Mouse (Mus musculus): ENCODE results near the gene Cpvl. TPM values are rescaled to one million over a fixed set of nuclear protein-coding genes. Genes with fewer than 3 reads are reported as not detected.

Cpvl gene
- polyA plus RNA-seq, 1 experiment from 2014 or later, result 0.82 TPM

DNA sequence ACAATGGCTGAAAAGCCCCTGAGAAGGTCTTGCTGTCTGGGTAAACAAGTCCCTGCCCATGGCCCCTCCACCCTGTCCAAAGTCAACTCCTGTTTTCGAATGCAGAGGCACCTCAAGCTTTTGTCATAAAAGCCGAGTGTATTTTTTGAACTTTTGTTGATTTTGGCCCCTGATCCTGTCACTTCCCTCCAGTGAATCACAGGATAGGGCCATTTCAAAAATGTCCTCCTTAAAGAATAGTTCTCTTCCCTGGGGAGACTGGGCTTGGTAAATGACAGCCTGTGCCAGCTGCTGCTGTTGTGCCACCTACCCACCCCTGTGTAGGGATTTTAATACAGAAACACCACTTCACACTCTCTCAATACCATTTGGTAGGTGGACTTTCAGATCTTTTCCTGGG lies 115.5 kb downstream of the Cpvl start:
- Histone ChIP-seq H3K9ac (ENCODE audit: low read depth, low read length) (no peak overlapping the region), H3K36me3 (ENCODE audit: control insufficient read depth, insufficient read depth) (no peaks in the 10 kb centered on the region), H3K4me3 (ENCODE audit: low read depth, low read length) (no peak overlapping the region), H3K4me1 (replicated peaks; ENCODE audit: control insufficient read depth, insufficient read depth, low read length) (0 out of 2 replicates have a peak, but pooled peaks cover 4% of the 10 kb centered on the region), H3K4me2 (replicated peaks; ENCODE audit: low read depth) (no peak overlapping the region), H3K27ac (ENCODE audit: low read depth, low read length) (no peak overlapping the region), H3K27me3 (replicated peaks; ENCODE audit: control insufficient read depth, insufficient read depth, low read length) (no peaks in the 10 kb centered on the region), H3K9me3 (ENCODE audit: control insufficient read depth) (no peaks in the 10 kb centered on the region)
- no peak for TF ChIP-seq CTCF (IDR thresholded peaks at IDR 0.05; ENCODE audit: low read depth)
- ATAC-seq, result no peak
- 42% methylated on average over 2 of the region's 2 CpGs for WGBS

DNA sequence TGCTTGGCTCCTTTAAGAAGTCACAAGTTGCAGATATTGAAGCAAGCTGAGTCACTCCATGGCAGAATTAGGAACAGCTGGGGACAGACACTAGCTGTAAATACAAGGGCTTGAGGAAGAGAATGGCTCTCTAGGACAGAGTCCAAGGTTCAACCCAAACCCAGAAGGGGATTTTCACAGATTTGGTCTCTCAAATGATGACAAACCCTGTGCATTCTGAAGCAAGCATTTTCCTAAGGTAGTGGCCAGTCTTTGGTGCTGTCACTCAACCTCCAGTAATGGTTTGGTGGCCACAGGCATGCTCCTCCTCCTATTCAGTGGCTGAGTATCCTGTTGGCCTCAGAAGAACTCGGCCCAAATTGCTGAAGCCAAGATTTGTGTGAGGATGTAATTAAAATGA lies 119.4 kb downstream of the Cpvl start:
- no peaks in the 10 kb centered on the region for H3K27me3 ChIP-seq (replicated peaks; ENCODE audit: control insufficient read depth, insufficient read depth, low read length)
- no peak overlapping the region for H3K27ac ChIP-seq (ENCODE audit: low read depth, low read length)
- H3K4me2 ChIP-seq (replicated peaks; ENCODE audit: low read depth), result no peak overlapping the region
- ATAC-seq, result no peak
- no peaks in the 10 kb centered on the region for H3K36me3 ChIP-seq (ENCODE audit: control insufficient read depth, insufficient read depth)
- H3K9me3 ChIP-seq (ENCODE audit: control insufficient read depth), result no peaks in the 10 kb centered on the region
- no peak for TF ChIP-seq CTCF (IDR thresholded peaks at IDR 0.05; ENCODE audit: low read depth)
- 50% methylated on average over 1 of the region's 1 CpGs for WGBS
- no peak overlapping the region for H3K4me3 ChIP-seq (ENCODE audit: low read depth, low read length)
- H3K9ac ChIP-seq (ENCODE audit: low read depth, low read length), result no peak overlapping the region
- 0 out of 2 replicates have a peak, but pooled peaks cover 4% of the 10 kb centered on the region for H3K4me1 ChIP-seq (replicated peaks; ENCODE audit: control insufficient read depth, insufficient read depth, low read length)

DNA sequence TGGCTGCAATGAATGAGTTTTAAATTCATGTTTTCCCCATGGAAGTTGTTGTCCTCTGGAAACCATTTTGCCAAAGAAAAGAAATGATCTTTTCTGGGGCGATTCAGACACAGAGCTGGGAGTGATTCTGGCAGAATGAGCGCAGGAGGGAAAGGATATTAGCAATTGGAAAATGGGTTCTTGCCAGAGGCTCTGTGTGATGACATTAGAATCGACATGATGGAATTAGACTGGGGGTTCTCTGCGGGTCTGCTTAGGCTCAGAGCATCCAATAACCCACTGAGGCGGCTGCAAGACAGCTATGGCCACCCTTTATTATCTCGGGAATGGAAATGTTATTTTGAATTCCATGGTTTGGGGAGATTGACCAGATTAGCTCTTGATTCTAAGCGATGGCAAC lies 120.6 kb downstream of the Cpvl start:
- Histone ChIP-seq H3K36me3 (ENCODE audit: control insufficient read depth, insufficient read depth) (no peaks in the 10 kb centered on the region), H3K9ac (ENCODE audit: low read depth, low read length) (no peak overlapping the region), H3K9me3 (ENCODE audit: control insufficient read depth) (no peaks in the 10 kb centered on the region), H3K27me3 (replicated peaks; ENCODE audit: control insufficient read depth, insufficient read depth, low read length) (no peaks in the 10 kb centered on the region), H3K4me1 (replicated peaks; ENCODE audit: control insufficient read depth, insufficient read depth, low read length) (0 out of 2 replicates have a peak, but pooled peaks cover 4% of the 10 kb centered on the region), H3K4me3 (ENCODE audit: low read depth, low read length) (no peak overlapping the region), H3K27ac (ENCODE audit: low read depth, low read length) (no peak overlapping the region), H3K4me2 (replicated peaks; ENCODE audit: low read depth) (no peak overlapping the region)
- no peak for ATAC-seq
- 66% methylated on average over 7 of the region's 7 CpGs for WGBS
- no peak for TF ChIP-seq CTCF (IDR thresholded peaks at IDR 0.05; ENCODE audit: low read depth)

DNA sequence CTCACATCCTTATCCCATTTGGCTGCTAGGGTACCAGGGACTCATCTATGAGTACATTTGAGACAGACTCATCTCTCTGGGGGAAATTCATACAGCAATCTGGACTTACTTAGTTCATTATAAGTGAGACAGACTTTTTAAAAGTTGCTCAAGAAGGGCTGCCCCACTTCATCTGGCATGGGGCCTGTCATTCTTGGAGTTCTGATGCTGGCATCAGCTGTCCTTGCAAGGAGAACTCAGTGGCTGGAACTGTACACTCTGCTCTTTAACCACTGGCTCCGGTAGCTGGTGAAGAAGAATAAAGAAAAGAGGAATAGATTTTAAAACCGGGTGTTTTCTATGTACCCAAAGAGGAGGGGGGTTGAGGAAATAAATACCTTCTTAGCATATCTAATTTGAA lies 121.7 kb downstream of the Cpvl start:
- Histone ChIP-seq H3K4me1 (replicated peaks; ENCODE audit: control insufficient read depth, insufficient read depth, low read length) (0 out of 2 replicates have a peak, but pooled peaks cover 4% of the 10 kb centered on the region), H3K9ac (ENCODE audit: low read depth, low read length) (no peak overlapping the region), H3K9me3 (ENCODE audit: control insufficient read depth) (no peaks in the 10 kb centered on the region), H3K4me3 (ENCODE audit: low read depth, low read length) (no peak overlapping the region), H3K4me2 (replicated peaks; ENCODE audit: low read depth) (no peak overlapping the region), H3K27ac (ENCODE audit: low read depth, low read length) (no peak overlapping the region), H3K36me3 (ENCODE audit: control insufficient read depth, insufficient read depth) (no peaks in the 10 kb centered on the region), H3K27me3 (replicated peaks; ENCODE audit: control insufficient read depth, insufficient read depth, low read length) (no peaks in the 10 kb centered on the region)
- TF ChIP-seq CTCF (IDR thresholded peaks at IDR 0.05; ENCODE audit: low read depth), result no peak
- ATAC-seq, result no peak
- 77% methylated on average over 2 of the region's 2 CpGs for WGBS

DNA sequence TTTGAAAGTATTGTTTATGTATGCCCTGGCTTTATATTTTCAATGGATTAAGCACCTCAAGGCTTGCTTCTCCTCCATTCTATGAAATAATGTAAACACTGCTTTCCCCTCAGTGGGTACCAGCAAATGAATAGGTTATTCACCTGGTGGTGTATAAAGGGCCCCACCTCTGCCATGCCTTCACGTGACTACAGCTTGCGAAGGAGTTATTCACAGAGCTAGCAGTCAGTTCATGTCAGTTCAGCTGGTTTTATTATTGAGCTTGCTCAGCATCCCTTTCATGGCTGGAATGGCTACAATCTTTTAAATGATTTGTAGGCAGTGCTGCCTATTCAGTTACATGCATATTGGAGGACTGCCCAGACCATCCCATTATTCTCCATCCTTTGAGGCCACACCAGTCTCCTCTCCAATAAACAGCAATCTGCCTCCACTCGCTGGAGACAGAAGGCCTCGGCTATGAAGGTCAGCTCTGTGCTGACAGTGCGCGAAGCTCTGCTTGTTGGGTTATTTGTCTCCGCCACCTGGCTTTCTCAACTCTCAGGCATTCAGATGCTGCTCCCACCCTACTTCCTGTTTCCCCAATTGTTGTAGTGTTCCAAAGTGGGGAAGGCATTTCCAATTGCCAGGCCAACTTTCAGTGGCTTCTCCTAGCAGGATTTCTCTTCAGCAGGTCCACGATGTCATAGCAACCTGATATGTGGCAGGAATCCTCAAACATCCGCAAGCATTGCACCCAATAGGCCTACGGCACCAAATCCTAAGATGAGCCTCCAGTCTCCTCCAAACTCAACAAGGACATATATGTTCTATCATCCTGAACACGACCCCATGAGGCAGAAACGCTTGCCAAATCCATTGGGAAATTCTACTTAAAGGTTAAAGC lies 123.3 kb downstream of the Cpvl start:
- H3K9me3 ChIP-seq (ENCODE audit: control insufficient read depth), result no peaks in the 10 kb centered on the region
- H3K36me3 ChIP-seq (ENCODE audit: control insufficient read depth, insufficient read depth), result no peaks in the 10 kb centered on the region
- no peak for TF ChIP-seq CTCF (IDR thresholded peaks at IDR 0.05; ENCODE audit: low read depth)
- no peak overlapping the region for H3K27ac ChIP-seq (ENCODE audit: low read depth, low read length)
- WGBS, result 59% methylated on average over 12 of the region's 12 CpGs
- H3K4me1 ChIP-seq (replicated peaks; ENCODE audit: control insufficient read depth, insufficient read depth, low read length), result 0 out of 2 replicates have a peak, but pooled peaks cover 4% of the 10 kb centered on the region
- H3K4me3 ChIP-seq (ENCODE audit: low read depth, low read length), result no peak overlapping the region
- no peaks in the 10 kb centered on the region for H3K27me3 ChIP-seq (replicated peaks; ENCODE audit: control insufficient read depth, insufficient read depth, low read length)
- H3K4me2 ChIP-seq (replicated peaks; ENCODE audit: low read depth), result no peak overlapping the region
- no peak overlapping the region for H3K9ac ChIP-seq (ENCODE audit: low read depth, low read length)
- ATAC-seq, result no peak

DNA sequence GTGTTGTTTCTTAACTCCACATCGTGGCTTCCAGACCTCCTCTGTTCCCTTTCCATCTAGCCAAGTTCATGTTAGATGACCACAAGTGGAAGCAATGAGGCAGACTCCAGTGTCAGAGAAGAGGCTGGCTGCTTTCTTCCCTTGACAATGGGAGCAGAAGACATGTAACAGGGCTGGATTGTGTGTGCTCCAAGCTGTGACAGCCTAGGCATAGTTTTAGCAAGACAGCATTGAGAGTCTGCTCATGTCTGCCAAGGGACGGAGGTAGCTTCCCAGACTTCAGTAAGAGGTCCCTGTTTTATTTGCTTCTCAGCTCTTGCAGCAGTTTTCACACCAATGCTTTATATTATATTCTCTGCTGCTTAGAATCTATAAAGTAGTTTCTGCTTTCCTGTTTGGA lies 124.2 kb downstream of the Cpvl start:
- H3K27me3 ChIP-seq (replicated peaks; ENCODE audit: control insufficient read depth, insufficient read depth, low read length), result no peaks in the 10 kb centered on the region
- 73% methylated on average over 2 of the region's 2 CpGs for WGBS
- 0 out of 2 replicates have a peak, but pooled peaks cover 3% of the 10 kb centered on the region for H3K4me1 ChIP-seq (replicated peaks; ENCODE audit: control insufficient read depth, insufficient read depth, low read length)
- no peaks in the 10 kb centered on the region for H3K36me3 ChIP-seq (ENCODE audit: control insufficient read depth, insufficient read depth)
- TF ChIP-seq CTCF (IDR thresholded peaks at IDR 0.05; ENCODE audit: low read depth), result no peak
- ATAC-seq, result no peak
- H3K9me3 ChIP-seq (ENCODE audit: control insufficient read depth), result no peaks in the 10 kb centered on the region
- H3K4me3 ChIP-seq (ENCODE audit: low read depth, low read length), result no peak overlapping the region
- H3K4me2 ChIP-seq (replicated peaks; ENCODE audit: low read depth), result no peak overlapping the region
- H3K9ac ChIP-seq (ENCODE audit: low read depth, low read length), result no peak overlapping the region
- no peak overlapping the region for H3K27ac ChIP-seq (ENCODE audit: low read depth, low read length)
